Mouse (Mus musculus): Measurements from ENCODE around the gene Thpo. TPM values are rescaled to one million over a fixed set of nuclear protein-coding genes. Genes with fewer than 3 reads are reported as not detected.

Gene Thpo
- polyA plus RNA-seq, 1 experiment from 2014 or later: 1.5 TPM

DNA sequence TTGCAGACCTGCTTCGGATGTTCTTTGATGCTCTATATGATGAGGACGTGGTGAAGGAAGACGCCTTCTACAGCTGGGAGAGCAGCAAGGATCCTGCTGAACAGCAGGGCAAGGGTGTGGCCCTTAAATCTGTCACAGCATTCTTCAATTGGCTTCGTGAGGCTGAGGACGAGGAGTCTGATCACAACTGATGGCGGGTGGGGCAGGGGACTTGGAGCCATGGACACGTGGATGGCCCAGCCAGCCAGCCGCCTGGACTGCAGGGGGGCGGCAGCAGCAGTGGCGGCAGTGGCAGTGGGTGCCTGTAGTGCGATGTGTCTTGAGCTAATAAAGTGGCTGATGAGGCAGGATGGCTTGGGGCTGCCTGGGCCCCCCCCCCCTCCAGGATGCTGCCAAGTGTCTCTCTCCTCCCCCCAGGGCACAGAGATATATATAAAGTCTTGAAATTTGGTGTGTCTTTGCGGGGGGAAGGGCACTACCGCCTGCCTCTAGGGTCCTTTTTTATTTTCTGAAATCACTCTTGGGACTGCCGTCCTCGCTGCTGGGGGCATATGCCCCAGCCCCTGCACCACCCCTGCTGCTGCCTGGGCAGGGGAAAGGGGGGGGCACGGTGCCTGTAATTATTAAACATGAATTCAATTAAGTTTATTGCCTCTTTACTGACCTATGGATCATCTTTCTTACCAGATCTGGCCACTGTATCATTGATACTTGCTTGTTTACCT is 41.9 kb downstream of the Thpo start:
- Histone ChIP-seq H3K36me3 (ENCODE audit: control insufficient read depth, insufficient read depth, low read length) (peaks cover 36% of the 10 kb centered on the region), H3K4me1 (ENCODE audit: control insufficient read depth, insufficient read depth, low read length) (peaks cover 32% of the 10 kb centered on the region), H3K9ac (ENCODE audit: low read depth, low read length) (peak overlapping the region; percentile 89; the same call in 1 of the 2 replicates), H3K4me2 (ENCODE audit: low read length) (peak overlapping the region; percentile 75), H3K4me3 (ENCODE audit: low read depth, low read length) (peak overlapping the region; percentile 73), H3K27me3 (ENCODE audit: control insufficient read depth, insufficient read depth, low read depth, low read length) (no peaks in the 10 kb centered on the region), H3K9me3 (replicated peaks; ENCODE audit: control insufficient read depth, low read length, poor library complexity, severe bottlenecking) (no peaks in the 10 kb centered on the region), H3K27ac (ENCODE audit: low read length) (peak overlapping the region; percentile 98)
- 38% methylated on average over 16 of the region's 16 CpGs for WGBS
- ATAC-seq: peak; percentile 0; the same call in 1 of the 2 replicates

DNA sequence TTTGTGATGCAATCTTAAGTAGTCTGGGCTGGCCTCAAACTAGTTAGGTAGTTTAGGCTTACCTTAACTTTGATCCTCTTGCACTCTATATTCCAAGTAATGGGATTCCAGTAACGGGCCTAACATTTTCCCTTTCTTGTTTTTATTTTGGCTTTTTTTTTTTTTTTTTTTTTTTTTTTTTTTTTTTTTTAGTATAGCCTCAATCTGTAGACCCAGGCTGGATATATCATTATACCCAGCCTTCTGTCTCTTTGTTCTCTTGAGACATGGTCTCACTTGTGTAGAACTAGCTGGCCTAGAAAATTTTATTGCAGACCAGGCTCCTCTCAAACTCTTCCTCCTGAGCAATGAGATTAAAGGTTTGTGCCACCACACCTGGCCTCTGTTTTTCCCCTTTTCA is 42.7 kb downstream of the Thpo start:
- Histone ChIP-seq H3K9me3 (replicated peaks; ENCODE audit: control insufficient read depth, low read length, poor library complexity, severe bottlenecking) (no peaks in the 10 kb centered on the region), H3K27me3 (ENCODE audit: control insufficient read depth, insufficient read depth, low read depth, low read length) (no peaks in the 10 kb centered on the region), H3K9ac (ENCODE audit: low read depth, low read length) (no peak overlapping the region), H3K36me3 (ENCODE audit: control insufficient read depth, insufficient read depth, low read length) (peaks cover 43% of the 10 kb centered on the region), H3K27ac (ENCODE audit: low read length) (no peak overlapping the region), H3K4me2 (ENCODE audit: low read length) (no peak overlapping the region), H3K4me3 (ENCODE audit: low read depth, low read length) (no peak overlapping the region), H3K4me1 (ENCODE audit: control insufficient read depth, insufficient read depth, low read length) (peaks cover 30% of the 10 kb centered on the region)
- no peak for ATAC-seq
- 86% methylated on average over 1 of the region's 1 CpGs for WGBS

DNA sequence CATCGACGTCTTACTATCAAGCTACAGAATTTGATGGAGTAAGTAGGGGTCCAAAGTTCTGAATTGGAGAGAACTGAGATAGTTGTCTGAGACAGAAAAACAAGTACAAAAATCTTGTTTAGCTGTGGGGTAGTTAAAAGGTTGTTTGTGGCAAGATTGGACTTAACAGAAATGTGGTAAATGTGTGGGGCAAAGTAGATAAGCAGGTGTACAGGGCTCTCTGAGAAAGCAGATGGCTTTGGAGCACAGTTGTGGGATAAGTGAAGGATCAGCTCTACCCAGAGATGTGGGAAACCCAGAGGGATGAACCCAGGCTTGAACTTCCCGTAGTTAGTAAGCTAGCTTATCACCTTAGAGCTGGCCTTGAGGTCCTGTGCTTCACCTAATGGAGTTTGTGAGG is 43.5 kb downstream of the Thpo start:
- Histone ChIP-seq H3K4me3 (ENCODE audit: low read depth, low read length) (no peak overlapping the region), H3K36me3 (ENCODE audit: control insufficient read depth, insufficient read depth, low read length) (peaks cover 50% of the 10 kb centered on the region), H3K4me2 (ENCODE audit: low read length) (no peak overlapping the region), H3K27me3 (ENCODE audit: control insufficient read depth, insufficient read depth, low read depth, low read length) (no peaks in the 10 kb centered on the region), H3K4me1 (ENCODE audit: control insufficient read depth, insufficient read depth, low read length) (peaks cover 23% of the 10 kb centered on the region), H3K9me3 (replicated peaks; ENCODE audit: control insufficient read depth, low read length, poor library complexity, severe bottlenecking) (no peaks in the 10 kb centered on the region), H3K27ac (ENCODE audit: low read length) (no peak overlapping the region), H3K9ac (ENCODE audit: low read depth, low read length) (no peak overlapping the region)
- WGBS: 93% methylated on average over 3 of the region's 3 CpGs
- no peak for ATAC-seq

DNA sequence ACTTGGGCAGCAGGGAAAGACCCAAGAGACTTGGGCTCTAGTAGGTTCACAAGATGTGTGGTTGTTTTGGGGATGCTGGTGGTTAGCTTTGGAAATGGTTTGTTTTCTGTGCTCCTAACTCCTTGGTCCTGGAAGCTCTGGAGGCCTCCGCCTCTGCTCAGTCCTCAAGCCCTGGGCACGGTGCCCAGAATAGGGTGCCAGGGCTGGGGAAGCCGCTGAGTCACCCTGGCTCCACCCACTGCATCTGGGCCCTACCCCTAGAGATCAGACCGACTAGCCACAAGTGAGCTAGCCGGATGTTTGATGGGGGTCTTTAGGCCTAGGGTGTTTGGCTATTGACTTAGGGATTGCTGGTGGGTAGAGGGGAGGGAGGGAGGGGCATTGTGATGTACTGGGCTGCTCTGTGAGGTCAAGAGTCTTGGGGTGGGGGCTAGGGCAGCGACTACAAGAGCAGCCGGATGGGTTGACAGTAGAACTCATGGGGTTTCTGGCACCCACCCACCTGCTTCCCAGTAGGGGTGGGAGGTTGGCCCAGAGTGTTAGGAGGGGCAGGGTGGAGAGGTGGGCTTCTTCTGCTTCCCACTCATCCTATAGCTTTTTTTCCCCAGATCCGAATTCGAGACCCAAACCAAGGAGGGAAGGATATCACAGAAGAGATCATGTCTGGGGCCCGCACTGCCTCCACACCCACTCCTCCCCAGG is 56.2 kb downstream of the Thpo start:
- ATAC-seq: no peak
- peaks cover 66% of the 10 kb centered on the region for H3K36me3 ChIP-seq (ENCODE audit: control insufficient read depth, insufficient read depth, low read length)
- H3K4me2 ChIP-seq (ENCODE audit: low read length): no peak overlapping the region
- no peak overlapping the region for H3K27ac ChIP-seq (ENCODE audit: low read length)
- H3K9ac ChIP-seq (ENCODE audit: low read depth, low read length): no peak overlapping the region
- no peaks in the 10 kb centered on the region for H3K9me3 ChIP-seq (replicated peaks; ENCODE audit: control insufficient read depth, low read length, poor library complexity, severe bottlenecking)
- WGBS: 74% methylated on average over 10 of the region's 10 CpGs
- no peak overlapping the region for H3K4me3 ChIP-seq (ENCODE audit: low read depth, low read length)
- peaks cover 15% of the 10 kb centered on the region for H3K4me1 ChIP-seq (ENCODE audit: control insufficient read depth, insufficient read depth, low read length)
- no peaks in the 10 kb centered on the region for H3K27me3 ChIP-seq (ENCODE audit: control insufficient read depth, insufficient read depth, low read depth, low read length)

DNA sequence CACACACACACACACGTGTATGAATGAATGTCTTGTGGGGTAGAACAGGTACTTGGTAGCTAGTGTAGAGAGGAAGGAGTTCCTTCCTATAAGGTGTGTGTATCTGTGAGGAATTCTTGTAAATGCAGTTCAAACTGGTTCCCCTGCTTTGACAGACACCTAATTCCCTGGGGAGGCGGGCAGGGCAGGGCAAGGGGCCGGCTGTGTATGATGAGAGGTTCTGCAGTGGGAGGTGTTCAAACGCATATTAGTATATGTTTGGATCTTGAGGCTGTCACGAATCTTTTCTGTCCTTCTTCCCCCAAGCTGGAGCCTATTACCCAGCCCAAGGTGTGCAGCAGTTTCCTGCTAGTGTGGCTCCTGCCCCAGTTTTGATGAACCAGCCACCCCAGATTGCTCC is 56.9 kb downstream of the Thpo start:
- no peak overlapping the region for H3K4me2 ChIP-seq (ENCODE audit: low read length)
- 87% methylated on average over 5 of the region's 5 CpGs for WGBS
- no peaks in the 10 kb centered on the region for H3K9me3 ChIP-seq (replicated peaks; ENCODE audit: control insufficient read depth, low read length, poor library complexity, severe bottlenecking)
- no peak overlapping the region for H3K27ac ChIP-seq (ENCODE audit: low read length)
- H3K9ac ChIP-seq (ENCODE audit: low read depth, low read length): no peak overlapping the region
- H3K36me3 ChIP-seq (ENCODE audit: control insufficient read depth, insufficient read depth, low read length): peaks cover 60% of the 10 kb centered on the region
- no peak for ATAC-seq
- H3K27me3 ChIP-seq (ENCODE audit: control insufficient read depth, insufficient read depth, low read depth, low read length): no peaks in the 10 kb centered on the region
- H3K4me1 ChIP-seq (ENCODE audit: control insufficient read depth, insufficient read depth, low read length): peaks cover 15% of the 10 kb centered on the region
- no peak overlapping the region for H3K4me3 ChIP-seq (ENCODE audit: low read depth, low read length)

DNA sequence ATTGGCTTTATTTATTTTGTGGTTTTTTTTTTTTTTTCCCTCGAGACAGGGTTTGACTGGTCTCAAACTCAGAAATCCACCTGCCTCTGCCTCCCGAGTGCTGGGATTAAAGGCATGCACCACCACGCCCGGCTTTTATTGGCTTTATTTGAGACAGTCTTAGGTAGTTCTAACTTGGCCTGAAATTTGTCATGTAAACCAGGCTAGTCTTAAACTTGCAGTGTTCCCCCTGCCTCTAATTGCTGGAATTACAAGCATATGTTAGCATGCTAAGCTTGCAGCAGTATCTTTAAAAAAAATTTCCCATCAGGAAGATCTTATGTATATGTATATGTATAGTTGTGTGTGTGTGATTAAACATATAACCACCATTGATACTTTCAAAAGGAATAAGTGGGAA is 57.6 kb downstream of the Thpo start:
- H3K27ac ChIP-seq (ENCODE audit: low read length): no peak overlapping the region
- peaks cover 53% of the 10 kb centered on the region for H3K36me3 ChIP-seq (ENCODE audit: control insufficient read depth, insufficient read depth, low read length)
- no peak overlapping the region for H3K9ac ChIP-seq (ENCODE audit: low read depth, low read length)
- peaks cover 19% of the 10 kb centered on the region for H3K4me1 ChIP-seq (ENCODE audit: control insufficient read depth, insufficient read depth, low read length)
- 88% methylated on average over 4 of the region's 4 CpGs for WGBS
- ATAC-seq: no peak
- H3K9me3 ChIP-seq (replicated peaks; ENCODE audit: control insufficient read depth, low read length, poor library complexity, severe bottlenecking): no peaks in the 10 kb centered on the region
- H3K27me3 ChIP-seq (ENCODE audit: control insufficient read depth, insufficient read depth, low read depth, low read length): no peaks in the 10 kb centered on the region
- no peak overlapping the region for H3K4me3 ChIP-seq (ENCODE audit: low read depth, low read length)
- H3K4me2 ChIP-seq (ENCODE audit: low read length): no peak overlapping the region

DNA sequence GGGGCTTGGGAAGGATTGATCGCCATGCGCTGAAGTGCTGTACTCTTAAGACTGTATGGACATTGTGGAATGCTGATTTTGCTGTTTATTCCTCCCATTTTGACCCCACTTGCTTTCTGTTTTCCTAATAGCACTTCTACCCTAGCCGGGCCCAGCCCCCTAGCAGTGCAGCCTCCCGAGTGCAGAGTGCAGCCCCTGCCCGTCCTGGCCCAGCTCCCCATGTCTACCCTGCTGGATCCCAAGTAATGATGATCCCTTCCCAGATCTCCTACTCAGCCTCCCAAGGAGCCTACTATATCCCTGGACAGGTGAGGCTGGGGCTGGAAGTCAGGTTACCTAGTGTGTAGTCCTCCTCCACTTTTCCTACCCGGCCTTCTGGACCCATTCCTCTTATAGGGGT is 59.1 kb downstream of the Thpo start:
- no peak overlapping the region for H3K27ac ChIP-seq (ENCODE audit: low read length)
- H3K9ac ChIP-seq (ENCODE audit: low read depth, low read length): no peak overlapping the region
- no peak overlapping the region for H3K4me3 ChIP-seq (ENCODE audit: low read depth, low read length)
- peaks cover 39% of the 10 kb centered on the region for H3K36me3 ChIP-seq (ENCODE audit: control insufficient read depth, insufficient read depth, low read length)
- peaks cover 19% of the 10 kb centered on the region for H3K4me1 ChIP-seq (ENCODE audit: control insufficient read depth, insufficient read depth, low read length)
- H3K27me3 ChIP-seq (ENCODE audit: control insufficient read depth, insufficient read depth, low read depth, low read length): no peaks in the 10 kb centered on the region
- H3K4me2 ChIP-seq (ENCODE audit: low read length): no peak overlapping the region
- no peaks in the 10 kb centered on the region for H3K9me3 ChIP-seq (replicated peaks; ENCODE audit: control insufficient read depth, low read length, poor library complexity, severe bottlenecking)
- 94% methylated on average over 6 of the region's 6 CpGs for WGBS
- no peak for ATAC-seq

Other genes with a start within 250 kb of the Thpo start
- 95.0 and 97.1 TPM in 2 replicates for gene Eif2b5, start 235.7 kb downstream of the Thpo start, polyA plus RNA-seq (2015; fragmentation: Nextera tagmentation; extraction: Ambion mirVana)
- 36.2 and 38.0 TPM in 2 replicates for gene Dvl3, start 217.5 kb downstream of the Thpo start, polyA plus RNA-seq (2015; fragmentation: Nextera tagmentation; extraction: Ambion mirVana)
- gene Ap2m1, start 199.0 kb downstream of the Thpo start, polyA plus RNA-seq (2015; fragmentation: Nextera tagmentation; extraction: Ambion mirVana): 1,379 and 1,416 TPM in 2 replicates
- gene Abcf3, start 185.9 kb downstream of the Thpo start, polyA plus RNA-seq (2015; fragmentation: Nextera tagmentation; extraction: Ambion mirVana): 80.9 and 95.7 TPM in 2 replicates
- 19.8 and 26.7 TPM in 2 replicates for gene Vwa5b2, start 145.0 kb downstream of the Thpo start, polyA plus RNA-seq (2015; fragmentation: Nextera tagmentation; extraction: Ambion mirVana)
- gene Eef1akmt4, start 122.9 kb downstream of the Thpo start, polyA plus RNA-seq (2015; fragmentation: Nextera tagmentation; extraction: Ambion mirVana): 7.8 and 7.9 TPM in 2 replicates
- gene Gm49333, start 122.9 kb downstream of the Thpo start, polyA plus RNA-seq (2015; fragmentation: Nextera tagmentation; extraction: Ambion mirVana): not detected in 2 replicates
- gene Alg3, start 122.8 kb downstream of the Thpo start, polyA plus RNA-seq (2015; fragmentation: Nextera tagmentation; extraction: Ambion mirVana): 39.6 and 41.6 TPM in 2 replicates
- 34.5 and 40.1 TPM in 2 replicates for gene Camk2n2, start 113.2 kb downstream of the Thpo start, polyA plus RNA-seq (2015; fragmentation: Nextera tagmentation; extraction: Ambion mirVana)
- gene Ece2, start 104.7 kb downstream of the Thpo start, polyA plus RNA-seq (2015; fragmentation: Nextera tagmentation; extraction: Ambion mirVana): 23.2 and 23.6 TPM in 2 replicates
- 365 and 371 TPM in 2 replicates for gene Psmd2, start 82.9 kb downstream of the Thpo start, polyA plus RNA-seq (2015; fragmentation: Nextera tagmentation; extraction: Ambion mirVana)
- 127 and 134 TPM in 2 replicates for gene Eif4g1, start 66.2 kb downstream of the Thpo start, polyA plus RNA-seq (2015; fragmentation: Nextera tagmentation; extraction: Ambion mirVana)
- 62.1 and 66.5 TPM in 2 replicates for gene Fam131a, start 41.3 kb downstream of the Thpo start, polyA plus RNA-seq (2015; fragmentation: Nextera tagmentation; extraction: Ambion mirVana)
- gene Polr2h, start 16.8 kb downstream of the Thpo start, polyA plus RNA-seq (2015; fragmentation: Nextera tagmentation; extraction: Ambion mirVana): 83.0 and 88.0 TPM in 2 replicates
- gene Clcn2, start 16.8 kb downstream of the Thpo start, polyA plus RNA-seq (2015; fragmentation: Nextera tagmentation; extraction: Ambion mirVana): 22.3 and 25.4 TPM in 2 replicates
- gene Chrd, start 1.4 kb downstream of the Thpo start, polyA plus RNA-seq (2015; fragmentation: Nextera tagmentation; extraction: Ambion mirVana): 3.7 and 4.5 TPM in 2 replicates

Measured in midbrain, embryonic 16.5 days (tissue).